Mouse (Mus musculus) gastrocnemius, postnatal 36 days (tissue): ENCODE results near the gene Arhgap8. TPM values are rescaled to one million over a fixed set of nuclear protein-coding genes. Genes with fewer than 3 reads are reported as not detected.
"Not testable (repeated sequence)": the region's sequence is repeated elsewhere in the genome, so short reads cannot be mapped to it uniquely, and the experiment has no call there.

ENCODE experiments used
- DNase-seq, 2 experiments: peaks; one replicate each; pipeline ENCODE4 v3.0.0; 2022
- intact Hi-C: fragments of 180-260 bp; cut with DNase I; formaldehyde crosslinking; loops from one replicate; pipeline ENCODE4 v1.15.1; 2025
- total RNA-seq, 2 experiments: library from RNA; stranded (reverse); gene quantifications; 2 replicates each; pipeline ENCODE4 v1.2.3; 2021

The Arhgap8 gene
- total RNA-seq, 2 experiments from 2014 or later = 0.17 to 0.38 TPM

- intact Hi-C loops = no loop called here
Measured at GRCm38 (mm10) chr15:84729685-84730084, 9.8 kb downstream of the Arhgap8 start.

DNA sequence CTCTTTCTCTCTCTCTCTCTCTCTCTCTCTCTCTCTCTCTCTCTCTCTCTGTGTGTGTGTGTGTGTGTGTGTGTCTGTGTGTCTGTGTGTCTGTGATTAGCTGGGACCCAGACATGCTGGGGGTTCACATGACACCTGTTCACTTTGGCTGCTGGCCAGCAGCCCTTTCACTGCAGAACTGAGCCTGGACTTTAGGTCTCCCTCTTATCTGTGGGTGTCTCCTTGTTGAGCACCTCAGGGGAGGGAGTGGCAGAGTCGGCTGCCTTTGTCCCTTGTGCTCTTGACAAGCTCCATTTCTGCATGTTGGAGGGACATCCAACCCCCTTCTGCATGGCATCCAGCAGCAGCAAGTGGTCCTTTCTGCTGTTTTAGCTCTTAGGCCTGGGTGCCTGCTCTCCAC lies 11.0 kb downstream of the Arhgap8 start:
- no peak for DNase-seq
- intact Hi-C loops = no loop called here

More at GRCm38 (mm10) chr15:84729685-84730084, 9.8 kb downstream of the Arhgap8 start:
- DNase-seq = peak in 1 of 2 experiments; percentile 20

- intact Hi-C loops = no loop called here
Measured at GRCm38 (mm10) chr15:84731676-84732424, 12.0 kb downstream of the Arhgap8 start.

DNA sequence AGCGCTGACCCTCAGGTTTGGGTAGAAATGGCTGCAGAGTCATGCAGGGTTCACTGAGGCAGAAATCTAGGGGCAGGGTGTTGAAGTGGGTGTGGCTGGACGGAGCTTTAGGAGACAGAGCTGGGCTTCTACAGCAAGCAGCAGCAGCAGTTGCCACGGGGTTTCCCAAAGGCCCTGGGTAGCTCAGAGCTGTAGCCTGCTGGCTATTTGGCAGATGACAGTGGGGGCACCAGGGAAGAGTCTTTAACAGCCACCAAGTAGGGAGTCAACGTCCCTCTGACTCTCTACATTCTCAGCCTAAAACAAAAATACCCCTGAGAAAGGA lies 12.5 kb downstream of the Arhgap8 start:
- intact Hi-C loops = no loop called here
- no peak for DNase-seq

More at GRCm38 (mm10) chr15:84731676-84732424, 12.0 kb downstream of the Arhgap8 start:
- DNase-seq = no peak

DNA sequence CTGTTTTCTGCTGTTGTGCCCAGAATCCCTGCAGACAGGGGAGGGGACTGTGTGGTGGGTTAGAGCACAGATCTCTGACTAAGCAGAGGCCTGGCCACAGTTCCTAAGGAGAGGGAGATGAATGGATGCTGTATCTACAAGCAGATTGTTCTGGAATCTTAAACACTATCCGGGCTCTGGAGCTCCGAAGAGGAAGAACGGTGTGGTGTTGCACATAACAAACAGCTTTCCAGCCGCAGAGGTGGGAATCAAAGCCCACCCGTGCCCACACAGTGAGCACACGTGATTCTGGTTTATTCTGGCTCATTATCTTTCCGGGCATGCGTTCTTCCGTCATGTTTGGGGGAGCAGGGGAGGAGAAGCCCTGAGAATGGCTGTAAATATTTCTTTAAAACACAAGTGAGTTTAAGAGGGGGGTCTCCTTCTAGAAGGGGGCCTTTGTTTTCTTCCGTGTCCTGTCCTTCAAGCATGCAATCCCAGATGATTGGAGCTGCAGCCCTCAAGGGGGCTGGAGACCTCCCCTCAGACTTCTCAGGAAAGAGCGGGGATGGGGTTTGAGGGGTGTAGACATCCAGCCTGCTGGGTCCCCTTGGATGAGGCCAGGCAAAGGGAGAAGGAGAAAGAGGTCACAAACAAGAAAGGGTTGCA lies 16.6 kb downstream of the Arhgap8 start:
- DNase-seq = no peak
- intact Hi-C loops = no loop called here

- no peak for DNase-seq
- intact Hi-C loops = no loop called here
Measured at GRCm38 (mm10) chr15:84736994-84737346, 17.1 kb downstream of the Arhgap8 start.

- intact Hi-C loops = no loop called here
- DNase-seq = no peak
Measured at GRCm38 (mm10) chr15:84738246-84738645, 18.4 kb downstream of the Arhgap8 start.

DNA sequence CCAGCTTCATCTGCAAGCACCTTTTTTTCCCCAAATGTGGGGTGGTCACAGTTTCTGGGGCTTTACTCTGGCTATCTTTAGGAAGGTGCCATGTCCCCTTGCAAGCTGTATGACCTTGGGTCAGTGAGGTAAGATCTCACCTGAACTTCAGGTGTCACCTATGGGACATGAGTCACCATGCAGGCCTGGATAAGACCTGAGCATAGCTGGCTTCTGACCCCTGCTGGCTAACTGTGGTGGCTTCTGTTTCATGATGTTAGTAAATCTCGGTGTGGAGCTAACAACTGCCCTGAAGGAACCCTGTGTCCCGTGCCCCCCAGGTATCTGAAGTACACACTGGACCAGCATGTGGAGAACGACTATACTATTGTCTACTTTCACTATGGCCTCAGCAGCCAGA lies 21.7 kb downstream of the Arhgap8 start:
- DNase-seq = no peak
- intact Hi-C loops = no loop called here

DNA sequence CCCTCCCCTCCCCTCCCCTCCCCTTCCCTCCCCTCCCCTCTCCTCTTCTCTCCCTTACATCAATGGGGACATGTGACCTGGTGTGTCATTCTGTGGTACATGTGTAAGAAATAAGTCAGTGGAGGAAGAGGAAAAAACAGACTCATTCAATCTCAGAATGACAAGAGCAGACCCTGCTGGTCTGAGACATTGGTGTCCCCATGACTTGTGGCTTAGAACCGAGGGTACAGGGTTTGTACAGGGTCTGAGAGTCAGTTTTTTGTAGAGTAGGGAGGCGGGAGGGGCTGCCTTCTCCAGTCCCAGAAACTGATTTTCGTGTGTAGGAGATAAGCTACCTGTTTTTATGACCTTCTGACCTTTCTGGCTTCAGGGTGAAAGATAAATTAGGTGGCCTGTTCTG lies 23.5 kb downstream of the Arhgap8 start:
- intact Hi-C loops = no loop called here
- no peak for DNase-seq

GRCm38 (mm10) chr15:84744308-84744707 lies 24.5 kb downstream of the Arhgap8 start:
- intact Hi-C loops = no loop called here
- no peak for DNase-seq

DNA sequence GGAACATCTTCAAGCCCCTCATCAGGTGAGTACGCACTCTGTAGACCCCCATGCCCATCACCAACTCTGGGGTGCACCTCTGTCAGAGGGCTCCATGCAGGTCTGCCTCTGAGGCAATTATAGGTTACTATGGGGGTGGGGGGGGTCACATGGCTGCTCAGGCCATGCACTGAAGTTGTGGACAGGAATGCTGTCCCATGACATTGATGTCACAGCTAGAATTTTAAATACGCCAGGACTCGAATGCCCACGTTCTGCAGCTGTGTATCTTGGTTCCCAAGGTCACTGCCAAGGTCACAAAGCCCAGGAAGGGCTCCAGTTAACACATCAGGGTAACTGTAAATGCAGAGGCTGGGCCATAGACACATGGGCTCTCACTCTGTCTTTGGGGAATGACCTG lies 26.0 kb downstream of the Arhgap8 start:
- DNase-seq = no peak
- intact Hi-C loops = no loop called here

DNA sequence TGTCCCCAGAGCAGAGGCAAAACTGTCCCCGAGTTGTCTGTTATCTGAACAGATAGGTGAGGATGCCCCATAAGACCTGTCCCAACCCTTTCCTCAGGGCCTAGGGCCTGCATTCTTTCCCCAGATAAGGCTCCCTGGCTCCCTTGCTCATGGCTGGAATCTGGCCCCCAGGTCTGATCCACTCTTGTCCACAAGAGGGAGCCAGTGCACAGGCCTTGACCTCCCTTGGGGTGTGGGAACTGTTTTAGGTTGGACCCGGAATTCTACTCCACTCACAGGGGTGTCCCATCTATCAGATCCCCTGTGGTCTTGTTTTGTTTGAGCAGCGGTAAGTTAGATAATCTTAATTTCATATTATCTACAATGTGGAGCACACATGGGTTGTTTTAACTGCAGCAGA lies 35.1 kb downstream of the Arhgap8 start:
- DNase-seq = peak; percentile 58 to 67
- intact Hi-C loops = loop anchor here (5.0 kb wide), 3 partner anchors 83 to 242 kb away; no protein-coding TSS in a partner anchor

DNA sequence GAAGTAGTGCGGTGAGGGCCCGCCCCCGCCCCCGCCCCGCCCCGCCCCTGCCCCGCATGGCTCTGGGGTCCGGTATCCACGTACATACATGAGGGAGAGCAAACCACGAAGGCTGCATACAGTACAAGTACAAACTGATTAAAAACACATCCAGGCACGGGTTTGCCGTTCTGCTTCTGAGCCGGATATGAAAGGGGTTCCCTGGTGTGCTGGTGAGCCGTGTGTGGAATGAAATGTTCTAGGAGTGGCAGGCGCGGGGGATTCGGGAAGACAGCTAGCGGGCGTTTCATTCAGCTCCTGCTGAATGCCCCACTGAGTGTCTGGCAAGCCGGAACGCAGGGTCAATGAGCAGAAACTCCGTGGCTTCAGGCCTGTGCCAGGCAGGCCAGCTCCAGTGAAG lies 36.6 kb downstream of the Arhgap8 start:
- intact Hi-C loops = loop anchor here (5.0 kb wide), 3 partner anchors 84 to 241 kb away; no protein-coding TSS in a partner anchor
- no peak for DNase-seq

DNA sequence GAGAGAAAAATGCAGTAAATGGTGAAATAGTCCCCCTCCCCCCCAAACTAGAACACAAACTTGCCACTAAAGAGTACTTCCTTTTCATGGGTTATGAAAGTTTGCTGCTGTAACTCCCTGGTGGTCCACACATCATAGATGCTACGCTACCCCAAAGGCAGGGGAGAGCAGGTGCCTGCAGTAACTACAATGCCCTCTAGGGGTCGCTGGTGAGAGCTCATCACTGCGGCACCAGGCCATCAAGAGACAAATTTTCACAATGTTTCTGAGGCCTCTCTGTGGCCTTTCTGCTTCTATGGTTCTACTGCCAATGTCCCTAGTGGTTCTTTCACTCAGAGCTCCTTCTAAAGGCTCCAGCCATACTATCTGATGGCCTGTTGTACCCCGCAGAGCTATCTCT lies 38.6 kb downstream of the Arhgap8 start:
- intact Hi-C loops = loop anchor here (5.0 kb wide), 3 partner anchors 86 to 239 kb away; no protein-coding TSS in a partner anchor

GRCm38 (mm10) chr15:84762712-84763422 lies 43.0 kb downstream of the Arhgap8 start:
- DNase-seq = no peak
- intact Hi-C loops = no loop called here

More for the DNA sequence above, 38.6 kb downstream of the Arhgap8 start:
- DNase-seq = no peak

GRCm38 (mm10) chr15:84763423-84763812 lies 43.6 kb downstream of the Arhgap8 start:
- no peak for DNase-seq
- intact Hi-C loops = no loop called here

GRCm38 (mm10) chr15:84766621-84767020 lies 46.8 kb downstream of the Arhgap8 start:
- DNase-seq = no peak
- intact Hi-C loops = no loop called here

- DNase-seq, intact Hi-C loops: not testable (repeated sequence)
Measured at GRCm38 (mm10) chr15:84768531-84768930, 48.7 kb downstream of the Arhgap8 start.

- DNase-seq = no peak
- intact Hi-C loops = no loop called here
Measured at GRCm38 (mm10) chr15:84769641-84770341, 49.9 kb downstream of the Arhgap8 start.

DNA sequence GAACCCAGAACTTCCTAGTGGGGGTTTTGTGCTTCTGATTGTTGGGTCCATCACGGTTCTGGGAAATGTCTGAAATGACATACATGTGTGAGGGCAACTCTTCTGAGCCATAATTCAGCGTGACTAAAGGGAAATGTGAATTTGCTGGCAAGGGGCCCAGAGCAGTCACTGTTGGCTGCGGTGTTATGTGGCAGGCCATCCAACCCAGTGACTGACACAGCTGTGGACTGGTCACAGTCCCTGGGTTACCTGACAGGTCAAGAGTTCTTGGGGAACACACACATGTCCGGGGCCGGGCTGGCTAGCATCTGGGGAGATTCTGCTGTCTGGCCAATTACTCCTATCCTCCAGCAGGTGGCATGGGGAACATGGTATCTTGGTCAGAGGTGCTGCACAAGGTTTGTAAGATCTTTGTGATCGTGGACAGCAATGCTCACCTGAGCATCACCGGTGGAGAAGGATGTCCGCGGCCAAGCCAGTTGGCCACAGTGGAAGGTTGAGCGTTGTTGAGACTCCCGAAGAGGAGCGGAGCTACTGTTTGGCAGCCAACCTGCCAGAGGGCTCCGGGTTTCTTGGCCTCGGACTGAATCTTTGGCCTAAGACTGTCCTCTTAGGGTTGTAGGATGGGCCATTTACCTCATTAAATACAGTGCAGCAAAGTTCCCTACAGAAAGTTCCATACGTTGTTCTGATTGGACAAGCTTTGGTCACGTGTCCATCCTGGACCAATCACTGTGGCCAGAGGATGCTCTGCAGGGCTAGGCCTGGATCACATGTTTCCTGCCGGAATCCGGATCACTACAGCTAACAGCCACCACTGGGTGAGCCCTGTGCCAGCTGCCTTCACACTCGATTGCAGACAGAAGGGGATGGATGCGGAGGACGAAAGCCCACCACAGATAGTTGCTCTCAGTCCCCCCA lies 52.6 kb downstream of the Arhgap8 start:
- intact Hi-C loops = no loop called here
- no peak for DNase-seq
